Mouse (Mus musculus) CH12.LX (cell line): ENCODE measurements around the gene Npas2.

ENCODE experiments used
- MYC ChIP-seq: IDR thresholded peaks from 2 replicates; pipeline ENCODE4 v1.6.1; 2011; ENCODE audit warnings: low read depth, mild to moderate bottlenecking, improper control_type of control experiment, low read length
- POLR2A ChIP-seq: IDR thresholded peaks from 2 replicates; pipeline ENCODE4 v1.6.1; 2011; ENCODE audit warnings: low read depth, mild to moderate bottlenecking, improper control_type of control experiment, low read length

DNA sequence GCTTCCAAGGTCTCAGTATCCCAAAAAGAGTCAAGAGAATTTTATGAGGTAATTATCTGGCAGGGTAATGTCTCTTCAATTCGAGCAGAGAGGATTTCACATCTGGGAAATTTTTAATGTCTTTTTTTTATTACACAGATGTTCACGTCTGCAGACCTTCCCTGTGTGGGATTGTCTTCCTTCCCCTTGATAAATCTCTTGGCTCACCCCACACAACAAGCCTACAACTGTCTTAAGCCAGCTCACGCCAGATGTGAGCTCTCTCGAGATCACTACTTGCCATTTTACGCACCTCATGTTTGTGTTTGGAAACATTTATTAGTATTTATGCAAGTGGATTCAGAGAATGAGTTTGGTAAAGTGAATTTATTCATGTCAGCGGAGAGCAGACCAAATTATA lies 128.4 kb downstream of the Npas2 start:
- TF ChIP-seq POLR2A (no peak), MYC (no peak)
